Mouse (Mus musculus) small intestine, adult 2 months (tissue): Measurements from ENCODE around the gene Gm4792. TPM values are rescaled to one million over a fixed set of nuclear protein-coding genes. Genes with fewer than 3 reads are reported as not detected.
A peak's percentile ranks its signal among the peaks of the same experiment; 100 is the strongest.

Experiments
- H3K27ac ChIP-seq: fragments of 200-500 bp; 2 replicates; pipeline ENCODE4 v1.5.1; 2012; ENCODE audit warnings: low read depth, low read length, control low read depth, inconsistent platforms; ENCODE audit not compliant: insufficient read depth
- H3K27me3 ChIP-seq: fragments of 200-500 bp; 2 replicates; pipeline ENCODE4 v1.6.1; 2012; ENCODE audit warnings: mild to moderate bottlenecking, moderate library complexity, low read length, inconsistent platforms; ENCODE audit not compliant: control insufficient read depth, insufficient read depth
- H3K36me3 ChIP-seq: fragments of 200-500 bp; 2 replicates; pipeline ENCODE4 v1.6.1; 2012; ENCODE audit warnings: mild to moderate bottlenecking, low read length, control low read depth, inconsistent platforms; ENCODE audit not compliant: control insufficient read depth, insufficient read depth
- H3K4me1 ChIP-seq: fragments of 200-500 bp; 2 replicates; pipeline ENCODE4 v1.6.1; 2012; ENCODE audit warnings: low read length, inconsistent platforms, mixed read lengths; ENCODE audit not compliant: control insufficient read depth, insufficient read depth, insufficient read length
- H3K4me3 ChIP-seq: fragments of 200-500 bp; 2 replicates; pipeline ENCODE4 v1.5.1; 2012; ENCODE audit warnings: low read depth, mild to moderate bottlenecking, control low read depth, inconsistent platforms, low read length, moderate library complexity
- CTCF ChIP-seq: fragments of 200-500 bp; IDR thresholded peaks from 2 replicates; pipeline ENCODE4 v1.5.1; 2012; ENCODE audit warnings: low read depth, mild to moderate bottlenecking, control low read depth, inconsistent platforms, low read length, moderate library complexity, mixed read lengths; ENCODE audit not compliant: insufficient replicate concordance, insufficient read length; ENCODE audit errors: extremely low read depth
- POLR2A ChIP-seq: fragments of 200-500 bp; IDR thresholded peaks from 2 replicates; pipeline ENCODE4 v1.6.1; 2012; ENCODE audit warnings: low read depth, mild to moderate bottlenecking, control low read depth, inconsistent platforms, low read length, moderate library complexity
- WGBS: fragments of 180-500 bp; shearing (Covaris S2); methylation state at CpG from one replicate; pipeline ENCODE4 v1.1.7; 2018; 5-methylcytosine and 5-hydroxymethylcytosine counted together
- polyA plus RNA-seq: library from polyadenylated mRNA; depleted of rRNA; stranded (reverse); fragments of >200 nt; gene quantifications from 2 replicates; pipeline ENCODE4 v1.2.3, GENCODE M21; 2012

Gene Gm4792
- polyA plus RNA-seq, 1 experiment, result not detected

DNA sequence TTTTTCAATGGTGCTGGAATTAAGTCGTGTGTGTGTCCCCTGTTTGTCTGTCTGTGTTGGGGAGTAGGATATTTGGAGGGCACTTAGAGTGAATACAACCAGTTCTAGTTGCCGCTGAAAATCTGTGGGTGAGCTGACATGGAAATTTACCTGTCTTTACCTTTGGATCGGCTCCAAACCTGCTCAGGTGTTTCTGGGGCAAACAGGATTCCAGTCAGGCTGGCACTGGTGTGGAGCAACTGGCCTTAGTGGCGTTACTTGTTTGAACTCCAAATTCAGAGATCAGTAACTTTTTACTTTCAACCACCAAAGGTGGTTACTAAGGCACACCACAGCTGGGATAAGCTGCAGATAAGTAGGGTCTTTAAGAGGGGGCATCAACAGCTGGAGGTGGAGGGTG lies 14.6 kb upstream of the Gm4792 start:
- Histone ChIP-seq H3K36me3 (no peaks in the 10 kb centered on the region), H3K4me1 (peaks cover 5% of the 10 kb centered on the region), H3K4me3 (no peak overlapping the region), H3K27me3 (peaks cover 14% of the 10 kb centered on the region), H3K27ac (no peak overlapping the region)
- TF ChIP-seq CTCF (no peak), POLR2A (no peak)
- 60% methylated on average over 4 of the region's 4 CpGs for WGBS

GRCm38 (mm10) chr10:94312007-94312715 lies 13.7 kb upstream of the Gm4792 start:
- 3% methylated on average over 45 of the region's 45 CpGs for WGBS
- H3K4me3 ChIP-seq, result peak overlapping the region; percentile 50
- H3K27ac ChIP-seq, result no peak overlapping the region

DNA sequence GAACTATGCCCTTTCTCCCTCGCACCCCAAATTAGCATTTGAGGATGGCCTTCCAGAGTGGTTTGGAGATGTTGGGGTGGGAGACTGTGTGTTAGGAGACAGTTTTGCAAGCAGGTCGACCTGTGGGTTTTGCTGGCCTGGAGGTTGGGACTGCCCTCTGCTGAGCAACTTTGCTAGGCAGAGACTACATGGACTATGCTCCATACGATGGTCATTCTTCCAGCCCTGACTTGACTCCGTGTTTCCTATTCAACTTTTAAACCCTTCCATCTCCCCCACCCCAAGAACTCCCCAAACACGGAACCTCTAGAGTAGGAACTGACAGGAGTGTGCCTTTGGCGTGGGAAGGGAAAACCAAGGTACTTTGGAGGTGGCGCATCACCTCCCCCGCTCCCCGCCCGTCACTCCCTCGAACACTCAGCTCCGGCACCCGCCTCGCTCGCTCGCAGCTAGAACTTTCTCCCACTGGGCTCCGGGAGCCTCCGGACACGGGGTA lies 13.1 kb upstream of the Gm4792 start, which contains the start of gene Tmcc3:
TSS of gene Tmcc3 (plus strand) at position 439 of the 496 bp plus-strand sequence.
- no peak within 1 kb of the TSS for H3K27ac ChIP-seq
- H3K27me3 ChIP-seq, result peaks cover 14% of the 10 kb centered on the region
- TF ChIP-seq CTCF (no peak), POLR2A (no peak)
- H3K36me3 ChIP-seq, result no peaks in the 10 kb centered on the region
- peak within 1 kb of the TSS; percentile 50 for H3K4me3 ChIP-seq
- H3K4me1 ChIP-seq, result peaks cover 5% of the 10 kb centered on the region
- 2% methylated on average over 19 of the region's 19 CpGs for WGBS

More at GRCm38 (mm10) chr10:94312007-94312715, 13.7 kb upstream of the Gm4792 start:
- peaks cover 5% of the 10 kb centered on the region for H3K4me1 ChIP-seq
- no peaks in the 10 kb centered on the region for H3K36me3 ChIP-seq
- TF ChIP-seq POLR2A, result no peak
- TF ChIP-seq CTCF, result no peak
- H3K27me3 ChIP-seq, result peaks cover 14% of the 10 kb centered on the region

DNA sequence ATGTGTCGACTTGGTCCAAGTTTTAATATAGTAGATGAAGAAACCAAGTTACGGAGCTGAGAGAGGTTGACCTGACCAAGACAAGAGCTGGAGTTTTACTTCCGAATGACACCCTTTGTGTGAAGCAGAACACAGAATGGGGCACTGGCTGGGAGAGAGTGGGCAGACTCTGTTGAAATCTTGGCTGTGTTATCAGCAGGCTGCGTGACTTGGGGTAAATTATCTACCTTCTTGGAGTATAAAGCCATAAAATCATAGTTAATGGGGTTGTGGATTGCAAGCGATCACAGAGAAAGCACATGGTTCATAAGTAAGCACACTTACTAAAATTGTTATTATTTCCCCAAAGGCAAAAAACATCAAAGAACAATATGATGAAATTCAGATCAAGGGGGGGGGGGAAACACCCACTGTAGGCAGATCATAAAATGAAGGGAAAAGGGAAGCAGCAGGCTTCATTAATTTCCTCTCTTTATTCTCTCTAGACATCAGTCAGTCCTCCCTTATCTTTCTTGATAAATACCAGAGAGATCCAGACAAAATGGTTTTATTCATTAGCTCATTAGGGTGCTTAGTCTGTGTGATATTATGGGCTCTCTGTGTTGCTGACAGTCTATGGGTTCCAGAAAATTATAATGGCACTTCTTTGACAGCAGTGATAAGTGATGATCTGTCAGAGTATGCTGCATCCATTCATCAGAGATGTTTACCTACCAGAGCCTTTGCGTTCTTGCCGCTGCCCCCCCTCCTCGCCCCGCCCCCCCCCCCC lies 12.2 kb upstream of the Gm4792 start:
- Histone ChIP-seq H3K4me1 (peaks cover 5% of the 10 kb centered on the region), H3K4me3 (no peak overlapping the region), H3K36me3 (no peaks in the 10 kb centered on the region), H3K27ac (no peak overlapping the region), H3K27me3 (peaks cover 14% of the 10 kb centered on the region)
- TF ChIP-seq CTCF (no peak), POLR2A (no peak)
- 29% methylated on average over 7 of the region's 9 CpGs for WGBS

- TF ChIP-seq POLR2A (no peak), CTCF (no peak)
- H3K4me1 ChIP-seq, result no peaks in the 10 kb centered on the region
- 51% methylated on average over 5 of the region's 5 CpGs for WGBS
- H3K27me3 ChIP-seq, result peaks cover 4% of the 10 kb centered on the region
- H3K4me3 ChIP-seq, result no peak overlapping the region
- no peaks in the 10 kb centered on the region for H3K36me3 ChIP-seq
- H3K27ac ChIP-seq, result no peak overlapping the region
Measured at GRCm38 (mm10) chr10:94305526-94305925, 7.0 kb upstream of the Gm4792 start.

DNA sequence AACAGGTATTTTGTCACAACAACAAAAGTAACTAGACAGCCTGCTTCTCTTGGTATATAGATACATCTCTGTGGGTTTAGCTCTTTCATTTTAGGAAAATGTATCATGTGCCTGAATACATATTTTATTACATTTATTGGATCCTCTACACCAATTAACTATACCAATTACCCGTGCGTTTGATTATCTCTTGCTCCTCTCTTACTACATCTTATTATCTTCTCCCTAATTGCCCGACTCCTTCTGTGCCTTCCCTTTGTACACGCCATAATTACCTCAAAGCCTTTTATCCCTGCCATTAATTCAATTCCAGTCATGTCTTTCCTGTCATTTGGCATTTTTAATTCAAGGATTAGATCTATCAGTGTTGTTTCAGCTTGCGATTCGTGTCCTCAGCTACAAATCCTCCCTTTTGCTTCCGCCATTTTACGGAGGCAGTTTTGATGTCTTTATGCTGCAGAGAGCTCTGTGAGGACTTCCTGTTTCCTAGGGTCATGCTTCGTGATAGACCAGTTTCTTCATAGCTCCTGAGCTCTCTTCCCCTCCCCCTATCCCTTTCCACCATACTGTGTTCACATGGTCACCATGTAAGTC lies 5.7 kb upstream of the Gm4792 start:
- TF ChIP-seq POLR2A (no peak), CTCF (no peak)
- no peak overlapping the region for H3K4me3 ChIP-seq
- 84% methylated on average over 9 of the region's 9 CpGs for WGBS

More for the DNA sequence above, 5.7 kb upstream of the Gm4792 start:
- H3K4me1 ChIP-seq, result no peaks in the 10 kb centered on the region
- H3K36me3 ChIP-seq, result no peaks in the 10 kb centered on the region
- no peak overlapping the region for H3K27ac ChIP-seq
- no peaks in the 10 kb centered on the region for H3K27me3 ChIP-seq
